Mouse (Mus musculus): ENCODE data around the gene Kcnip4. TPM values are rescaled to one million over a fixed set of nuclear protein-coding genes. Genes with fewer than 3 reads are reported as not detected.

Gene Kcnip4
- total and polyA plus RNA-seq, 2 experiments from 2014 or later: 22.6 to 30.1 TPM

- Histone ChIP-seq H3K27me3 (ENCODE audit: insufficient read depth, low read length) (no peaks in the 10 kb centered on the region), H3K9me3 (ENCODE audit: low read length) (no peaks in the 10 kb centered on the region), H3K4me2 (ENCODE audit: low read depth, low read length, poor library complexity, severe bottlenecking) (no peak overlapping the region), H3K9ac (replicated peaks; ENCODE audit: low read length, poor library complexity, severe bottlenecking) (no peak overlapping the region), H3K36me3 (ENCODE audit: insufficient read depth, low read length) (no peaks in the 10 kb centered on the region), H3K4me3 (ENCODE audit: low read depth, low read length) (no peak overlapping the region), H3K27ac (ENCODE audit: low read depth, low read length) (no peak overlapping the region), H3K4me1 (ENCODE audit: insufficient read depth, low read length) (no peaks in the 10 kb centered on the region)
- WGBS: 86% methylated on average over 8 of the region's 8 CpGs
- ATAC-seq (ENCODE audit: low FRiP score) (no peak), DNase-seq (ENCODE audit: low spot score) (no peak)
- TF ChIP-seq CTCF (IDR thresholded peaks at IDR 0.05): no peak
Measured at GRCm38 (mm10) chr5:48679733-48680595, 844.7 kb downstream of the Kcnip4 start.

- Histone ChIP-seq H3K27me3 (ENCODE audit: insufficient read depth, low read length) (no peaks in the 10 kb centered on the region), H3K9ac (replicated peaks; ENCODE audit: low read length, poor library complexity, severe bottlenecking) (no peak overlapping the region), H3K4me2 (ENCODE audit: low read depth, low read length, poor library complexity, severe bottlenecking) (no peak overlapping the region), H3K4me3 (ENCODE audit: low read depth, low read length) (no peak overlapping the region), H3K9me3 (ENCODE audit: low read length) (no peaks in the 10 kb centered on the region), H3K27ac (ENCODE audit: low read depth, low read length) (no peak overlapping the region), H3K4me1 (ENCODE audit: insufficient read depth, low read length) (no peaks in the 10 kb centered on the region), H3K36me3 (ENCODE audit: insufficient read depth, low read length) (no peaks in the 10 kb centered on the region)
- no peak for DNase-seq (ENCODE audit: low spot score)
- WGBS: 39% methylated on average over 3 of the region's 3 CpGs
- TF ChIP-seq CTCF (IDR thresholded peaks at IDR 0.05): no peak
- no peak; the same call in 1 of the 2 replicates for ATAC-seq (ENCODE audit: low FRiP score)
Measured at GRCm38 (mm10) chr5:48662504-48662903, 862.2 kb downstream of the Kcnip4 start.

DNA sequence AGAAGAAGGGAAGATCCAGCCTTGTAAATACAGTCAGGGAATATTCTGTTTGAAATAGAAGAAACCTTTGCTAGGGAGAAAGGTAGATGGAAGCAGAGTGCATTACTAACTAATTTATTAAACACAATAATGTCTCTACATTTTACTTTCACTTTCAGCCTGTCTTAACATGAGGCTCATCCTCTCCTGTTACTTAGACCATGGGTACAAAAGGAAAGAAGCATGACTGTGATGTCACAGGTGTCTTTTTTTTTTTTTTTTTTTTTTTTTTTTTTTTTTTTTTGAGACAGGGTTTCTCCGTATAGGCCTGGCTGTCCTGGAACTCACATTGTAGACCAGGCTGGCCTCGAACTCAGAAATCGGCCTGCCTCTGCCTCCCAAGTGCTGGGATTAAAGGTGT, 864.7 kb downstream of the Kcnip4 start:
- Histone ChIP-seq H3K36me3 (ENCODE audit: insufficient read depth, low read length) (no peaks in the 10 kb centered on the region), H3K4me3 (ENCODE audit: low read depth, low read length) (no peak overlapping the region), H3K9ac (replicated peaks; ENCODE audit: low read length, poor library complexity, severe bottlenecking) (no peak overlapping the region), H3K27ac (ENCODE audit: low read depth, low read length) (no peak overlapping the region), H3K27me3 (ENCODE audit: insufficient read depth, low read length) (no peaks in the 10 kb centered on the region), H3K4me2 (ENCODE audit: low read depth, low read length, poor library complexity, severe bottlenecking) (no peak overlapping the region), H3K9me3 (ENCODE audit: low read length) (no peaks in the 10 kb centered on the region), H3K4me1 (ENCODE audit: insufficient read depth, low read length) (no peaks in the 10 kb centered on the region)
- 100% methylated on average over 3 of the region's 3 CpGs for WGBS
- ATAC-seq (ENCODE audit: low FRiP score): no peak
- no peak for DNase-seq (ENCODE audit: low spot score)
- no peak for TF ChIP-seq CTCF (IDR thresholded peaks at IDR 0.05)

DNA sequence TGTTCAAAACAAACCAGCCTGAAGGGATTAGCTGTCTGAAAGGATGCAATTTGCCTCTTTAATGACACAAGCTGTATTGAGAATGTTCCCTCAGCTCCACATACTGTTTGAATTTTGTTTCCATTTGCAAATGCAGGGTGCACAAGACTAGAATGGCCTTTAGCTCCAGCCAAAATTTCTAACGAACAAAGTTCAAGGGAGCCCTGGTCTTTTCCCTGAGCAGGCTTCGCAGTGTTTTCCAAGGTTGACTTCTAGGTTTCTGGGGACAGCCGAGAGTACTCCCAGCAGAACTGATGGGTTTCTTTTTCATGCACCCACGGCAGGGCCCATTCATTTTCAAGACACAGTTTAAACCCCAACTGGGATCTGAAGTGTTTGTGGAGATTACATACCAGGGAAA, 874.2 kb downstream of the Kcnip4 start:
- DNase-seq (ENCODE audit: low spot score) (no peak), ATAC-seq (ENCODE audit: low FRiP score) (no peak)
- Histone ChIP-seq H3K9me3 (ENCODE audit: low read length) (no peaks in the 10 kb centered on the region), H3K4me3 (ENCODE audit: low read depth, low read length) (no peak overlapping the region), H3K9ac (replicated peaks; ENCODE audit: low read length, poor library complexity, severe bottlenecking) (no peak overlapping the region), H3K27me3 (ENCODE audit: insufficient read depth, low read length) (no peaks in the 10 kb centered on the region), H3K27ac (ENCODE audit: low read depth, low read length) (no peak overlapping the region), H3K4me2 (ENCODE audit: low read depth, low read length, poor library complexity, severe bottlenecking) (no peak overlapping the region), H3K4me1 (ENCODE audit: insufficient read depth, low read length) (no peaks in the 10 kb centered on the region), H3K36me3 (ENCODE audit: insufficient read depth, low read length) (no peaks in the 10 kb centered on the region)
- 63% methylated on average over 4 of the region's 4 CpGs for WGBS
- TF ChIP-seq CTCF (IDR thresholded peaks at IDR 0.05): no peak

DNA sequence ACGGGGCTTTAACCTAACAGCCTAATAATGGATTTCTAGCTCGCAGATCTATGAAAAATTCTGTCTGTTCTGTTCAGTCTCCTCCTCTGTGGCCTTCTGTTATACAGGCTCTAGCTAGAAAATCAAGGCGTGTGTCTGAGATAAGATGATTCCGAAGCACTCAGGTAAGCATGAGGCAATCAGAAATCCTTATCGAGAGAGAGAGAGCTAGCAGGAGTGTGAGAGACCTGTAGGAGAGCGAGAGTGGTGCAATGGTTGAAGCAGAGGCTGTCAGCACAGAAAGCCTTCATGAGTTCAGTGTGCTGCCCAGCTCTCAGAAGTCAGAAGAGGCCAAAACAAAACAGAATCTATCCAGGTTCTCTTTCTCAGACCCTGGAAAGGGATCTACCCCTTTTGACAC, 888.0 kb downstream of the Kcnip4 start:
- TF ChIP-seq CTCF (IDR thresholded peaks at IDR 0.05): no peak
- WGBS: 81% methylated on average over 6 of the region's 6 CpGs
- ATAC-seq (ENCODE audit: low FRiP score) (no peak), DNase-seq (ENCODE audit: low spot score) (no peak)
- Histone ChIP-seq H3K9ac (replicated peaks; ENCODE audit: low read length, poor library complexity, severe bottlenecking) (no peak overlapping the region), H3K27ac (ENCODE audit: low read depth, low read length) (no peak overlapping the region), H3K4me3 (ENCODE audit: low read depth, low read length) (no peak overlapping the region), H3K9me3 (ENCODE audit: low read length) (no peaks in the 10 kb centered on the region), H3K36me3 (ENCODE audit: insufficient read depth, low read length) (no peaks in the 10 kb centered on the region), H3K27me3 (ENCODE audit: insufficient read depth, low read length) (no peaks in the 10 kb centered on the region), H3K4me2 (ENCODE audit: low read depth, low read length, poor library complexity, severe bottlenecking) (no peak overlapping the region), H3K4me1 (ENCODE audit: insufficient read depth, low read length) (no peaks in the 10 kb centered on the region)

DNA sequence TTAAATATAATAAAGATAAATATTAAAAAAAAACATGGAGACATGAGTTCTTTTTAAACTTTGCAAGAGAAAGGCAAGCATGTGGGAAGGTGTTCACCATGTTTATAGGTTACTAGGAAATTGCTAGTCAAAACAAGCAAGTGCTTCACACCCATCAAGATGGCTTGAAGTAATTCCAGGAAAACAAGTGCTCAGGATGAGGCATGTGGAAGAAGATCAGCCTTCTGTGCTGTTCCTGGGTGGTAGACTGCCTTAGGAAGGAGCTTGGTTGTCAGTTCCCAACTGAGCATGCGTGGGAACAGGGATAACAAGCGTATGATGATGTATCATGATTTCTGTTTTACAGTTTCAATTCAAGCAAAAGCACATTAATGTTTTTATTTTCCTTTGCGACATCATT, 891.1 kb downstream of the Kcnip4 start:
- H3K4me1 ChIP-seq (ENCODE audit: insufficient read depth, low read length): no peaks in the 10 kb centered on the region
- no peak for DNase-seq (ENCODE audit: low spot score)
- H3K4me3 ChIP-seq (ENCODE audit: low read depth, low read length): no peak overlapping the region
- no peaks in the 10 kb centered on the region for H3K36me3 ChIP-seq (ENCODE audit: insufficient read depth, low read length)
- no peak for ATAC-seq (ENCODE audit: low FRiP score)
- no peaks in the 10 kb centered on the region for H3K27me3 ChIP-seq (ENCODE audit: insufficient read depth, low read length)
- H3K27ac ChIP-seq (ENCODE audit: low read depth, low read length): no peak overlapping the region
- no peaks in the 10 kb centered on the region for H3K9me3 ChIP-seq (ENCODE audit: low read length)
- TF ChIP-seq CTCF (IDR thresholded peaks at IDR 0.05): no peak
- no peak overlapping the region for H3K9ac ChIP-seq (replicated peaks; ENCODE audit: low read length, poor library complexity, severe bottlenecking)
- H3K4me2 ChIP-seq (ENCODE audit: low read depth, low read length, poor library complexity, severe bottlenecking): no peak overlapping the region
- 93% methylated on average over 3 of the region's 3 CpGs for WGBS

Data from midbrain, postnatal 0 days (tissue).